Mouse (Mus musculus) kidney, adult 10 weeks (tissue): ENCODE results near the gene Ngp. TPM values are rescaled to one million over a fixed set of nuclear protein-coding genes. Genes with fewer than 3 reads are reported as not detected.

Source experiments
- polyA plus RNA-seq: library from polyadenylated mRNA; stranded (reverse); fragments of 350-450 nt; fragmentation: Illumina TruSeq; extraction: RNeasy Lipid Tissue Mini Kit (QIAGEN cat#74804); gene quantifications from one replicate; pipeline ENCODE4 v1.2.3, GENCODE M21; 2014; ENCODE audit warnings: low read depth, low replicate concordance

The Ngp gene
- polyA plus RNA-seq, result not detected

GRCm38 (mm10) chr9:110419511-110420112, at the start of gene Ngp:
Gene Ngp (plus strand): TSS chr9:110419747.

GRCm38 (mm10) chr9:110408099-110408773, 11.3 kb upstream of the Ngp start, which contains the start of gene Ptpn23:
Gene Ptpn23 (minus strand): TSS chr9:110408213.

Other genes starting within 250 kb of the Ngp start
- 0.57 TPM for gene Cspg5, start 176.0 kb upstream of the Ngp start, polyA plus RNA-seq
- 0.69 TPM for gene Elp6, start 114.6 kb upstream of the Ngp start, polyA plus RNA-seq
- gene Scap, start 86.5 kb upstream of the Ngp start, polyA plus RNA-seq, result 2.1 TPM
- gene Ptpn23, start 11.5 kb upstream of the Ngp start, polyA plus RNA-seq, result 0.65 TPM
- gene Klhl18, start 56.9 kb downstream of the Ngp start, polyA plus RNA-seq, result 3.4 TPM
- gene Kif9, start 57.2 kb downstream of the Ngp start, polyA plus RNA-seq, result 1.7 TPM
- 48.7 TPM for gene Setd2, start 112.8 kb downstream of the Ngp start, polyA plus RNA-seq
- not detected for gene Nradd, start 204.7 kb downstream of the Ngp start, polyA plus RNA-seq
- gene Nbeal2, start 234.4 kb downstream of the Ngp start, polyA plus RNA-seq, result 0.12 TPM
- gene Ccdc12, start 236.8 kb downstream of the Ngp start, polyA plus RNA-seq, result not detected